Mouse (Mus musculus): ENCODE data around the gene Myo1e. TPM values are rescaled to one million over a fixed set of nuclear protein-coding genes. Genes with fewer than 3 reads are reported as not detected.
A peak's percentile ranks its signal among the peaks of the same experiment; 100 is the strongest.

The Myo1e gene
- polyA plus RNA-seq, 1 experiment, result 19.5 TPM

GRCm38 (mm10) chr9:70271137-70271536 is 64.0 kb downstream of the Myo1e start:
- H3K36me3 ChIP-seq (ENCODE audit: control insufficient read depth, insufficient read depth, low read length), result no peaks in the 10 kb centered on the region
- H3K4me3 ChIP-seq (ENCODE audit: low read depth, low read length), result no peak overlapping the region
- no peaks in the 10 kb centered on the region for H3K27me3 ChIP-seq (ENCODE audit: control insufficient read depth, insufficient read depth, low read length)
- TF ChIP-seq POLR2A (IDR thresholded peaks at IDR 0.05; ENCODE audit: low read depth, low read length) (no peak), CTCF (IDR thresholded peaks at IDR 0.05; ENCODE audit: extremely low read depth, insufficient read length, insufficient replicate concordance, low read depth, low read length) (no peak)
- H3K27ac ChIP-seq (ENCODE audit: insufficient read depth, low read depth, low read length), result peak overlapping the region; percentile 57
- H3K4me1 ChIP-seq (ENCODE audit: control insufficient read depth, insufficient read depth, insufficient read length, low read length), result peaks cover 37% of the 10 kb centered on the region
- WGBS, result 20% methylated on average over 7 of the region's 7 CpGs

GRCm38 (mm10) chr9:70271631-70272030 is 64.5 kb downstream of the Myo1e start:
- Histone ChIP-seq H3K36me3 (ENCODE audit: control insufficient read depth, insufficient read depth, low read length) (no peaks in the 10 kb centered on the region), H3K27ac (ENCODE audit: insufficient read depth, low read depth, low read length) (peak overlapping the region; percentile 57), H3K4me3 (ENCODE audit: low read depth, low read length) (no peak overlapping the region), H3K27me3 (ENCODE audit: control insufficient read depth, insufficient read depth, low read length) (no peaks in the 10 kb centered on the region), H3K4me1 (ENCODE audit: control insufficient read depth, insufficient read depth, insufficient read length, low read length) (peaks cover 39% of the 10 kb centered on the region)
- TF ChIP-seq CTCF (IDR thresholded peaks at IDR 0.05; ENCODE audit: extremely low read depth, insufficient read length, insufficient replicate concordance, low read depth, low read length) (no peak), POLR2A (IDR thresholded peaks at IDR 0.05; ENCODE audit: low read depth, low read length) (no peak)
- 92% methylated on average over 9 of the region's 9 CpGs for WGBS

- WGBS, result 92% methylated on average over 6 of the region's 6 CpGs
- peaks cover 45% of the 10 kb centered on the region for H3K4me1 ChIP-seq (ENCODE audit: control insufficient read depth, insufficient read depth, insufficient read length, low read length)
- H3K27ac ChIP-seq (ENCODE audit: insufficient read depth, low read depth, low read length), result 0 out of 2 replicates have a peak overlapping the region, but pooled peaks have one; percentile 48
- no peak for TF ChIP-seq CTCF (IDR thresholded peaks at IDR 0.05; ENCODE audit: extremely low read depth, insufficient read length, insufficient replicate concordance, low read depth, low read length)
- TF ChIP-seq POLR2A (IDR thresholded peaks at IDR 0.05; ENCODE audit: low read depth, low read length), result no peak
- H3K27me3 ChIP-seq (ENCODE audit: control insufficient read depth, insufficient read depth, low read length), result no peaks in the 10 kb centered on the region
- H3K4me3 ChIP-seq (ENCODE audit: low read depth, low read length), result no peak overlapping the region
- no peaks in the 10 kb centered on the region for H3K36me3 ChIP-seq (ENCODE audit: control insufficient read depth, insufficient read depth, low read length)
Observed at GRCm38 (mm10) chr9:70274071-70274470, 66.9 kb downstream of the Myo1e start.

GRCm38 (mm10) chr9:70274476-70274875 is 67.3 kb downstream of the Myo1e start:
- no peaks in the 10 kb centered on the region for H3K27me3 ChIP-seq (ENCODE audit: control insufficient read depth, insufficient read depth, low read length)
- H3K4me3 ChIP-seq (ENCODE audit: low read depth, low read length), result no peak overlapping the region
- H3K27ac ChIP-seq (ENCODE audit: insufficient read depth, low read depth, low read length), result peak overlapping the region; percentile 48; the same call in 1 of the 2 replicates
- 62% methylated on average over 6 of the region's 6 CpGs for WGBS
- TF ChIP-seq POLR2A (IDR thresholded peaks at IDR 0.05; ENCODE audit: low read depth, low read length), result no peak
- TF ChIP-seq CTCF (IDR thresholded peaks at IDR 0.05; ENCODE audit: extremely low read depth, insufficient read length, insufficient replicate concordance, low read depth, low read length), result no peak
- no peaks in the 10 kb centered on the region for H3K36me3 ChIP-seq (ENCODE audit: control insufficient read depth, insufficient read depth, low read length)
- peaks cover 46% of the 10 kb centered on the region for H3K4me1 ChIP-seq (ENCODE audit: control insufficient read depth, insufficient read depth, insufficient read length, low read length)

GRCm38 (mm10) chr9:70274887-70275555 is 67.9 kb downstream of the Myo1e start:
- H3K27me3 ChIP-seq (ENCODE audit: control insufficient read depth, insufficient read depth, low read length), result no peaks in the 10 kb centered on the region
- peaks cover 49% of the 10 kb centered on the region for H3K4me1 ChIP-seq (ENCODE audit: control insufficient read depth, insufficient read depth, insufficient read length, low read length)
- no peak for TF ChIP-seq POLR2A (IDR thresholded peaks at IDR 0.05; ENCODE audit: low read depth, low read length)
- no peak for TF ChIP-seq CTCF (IDR thresholded peaks at IDR 0.05; ENCODE audit: extremely low read depth, insufficient read length, insufficient replicate concordance, low read depth, low read length)
- peak overlapping the region; percentile 48 for H3K27ac ChIP-seq (ENCODE audit: insufficient read depth, low read depth, low read length)
- 50% methylated on average over 12 of the region's 12 CpGs for WGBS
- no peaks in the 10 kb centered on the region for H3K36me3 ChIP-seq (ENCODE audit: control insufficient read depth, insufficient read depth, low read length)
- H3K4me3 ChIP-seq (ENCODE audit: low read depth, low read length), result no peak overlapping the region

- 32% methylated on average over 3 of the region's 3 CpGs for WGBS
- H3K36me3 ChIP-seq (ENCODE audit: control insufficient read depth, insufficient read depth, low read length), result no peaks in the 10 kb centered on the region
- H3K4me1 ChIP-seq (ENCODE audit: control insufficient read depth, insufficient read depth, insufficient read length, low read length), result peaks cover 37% of the 10 kb centered on the region
- peak overlapping the region; percentile 21 for H3K4me3 ChIP-seq (ENCODE audit: low read depth, low read length)
- H3K27me3 ChIP-seq (ENCODE audit: control insufficient read depth, insufficient read depth, low read length), result no peaks in the 10 kb centered on the region
- H3K27ac ChIP-seq (ENCODE audit: insufficient read depth, low read depth, low read length), result peak overlapping the region; percentile 83
- TF ChIP-seq POLR2A (IDR thresholded peaks at IDR 0.05; ENCODE audit: low read depth, low read length) (no peak), CTCF (IDR thresholded peaks at IDR 0.05; ENCODE audit: extremely low read depth, insufficient read length, insufficient replicate concordance, low read depth, low read length) (no peak)
Observed at GRCm38 (mm10) chr9:70277076-70277475, 69.9 kb downstream of the Myo1e start.

GRCm38 (mm10) chr9:70277529-70277982 is 70.4 kb downstream of the Myo1e start:
- no peak overlapping the region; the same call in 1 of the 2 replicates for H3K4me3 ChIP-seq (ENCODE audit: low read depth, low read length)
- 24% methylated on average over 11 of the region's 11 CpGs for WGBS
- H3K27ac ChIP-seq (ENCODE audit: insufficient read depth, low read depth, low read length), result peak overlapping the region; percentile 83

More at GRCm38 (mm10) chr9:70277529-70277982, 70.4 kb downstream of the Myo1e start:
- Histone ChIP-seq H3K36me3 (ENCODE audit: control insufficient read depth, insufficient read depth, low read length) (no peaks in the 10 kb centered on the region), H3K4me1 (ENCODE audit: control insufficient read depth, insufficient read depth, insufficient read length, low read length) (peaks cover 37% of the 10 kb centered on the region), H3K27me3 (ENCODE audit: control insufficient read depth, insufficient read depth, low read length) (no peaks in the 10 kb centered on the region)
- TF ChIP-seq POLR2A (IDR thresholded peaks at IDR 0.05; ENCODE audit: low read depth, low read length), result no peak
- no peak for TF ChIP-seq CTCF (IDR thresholded peaks at IDR 0.05; ENCODE audit: extremely low read depth, insufficient read length, insufficient replicate concordance, low read depth, low read length)
